Mouse (Mus musculus): Measurements from ENCODE around the gene Hyou1. TPM values are rescaled to one million over a fixed set of nuclear protein-coding genes. Genes with fewer than 3 reads are reported as not detected.
A peak's percentile ranks its signal among the peaks of the same experiment; 100 is the strongest.

Hyou1 gene
- polyA plus RNA-seq, 1 experiment from 2014 or later: 29.6 TPM

- 61% methylated on average over 3 of the region's 3 CpGs for WGBS
- H3K4me3 ChIP-seq (ENCODE audit: low read depth, low read length): peak overlapping the region; percentile 90
- H3K9ac ChIP-seq (ENCODE audit: low read depth, low read length): peak overlapping the region; percentile 54
- peaks cover 12% of the 10 kb centered on the region for H3K4me1 ChIP-seq (ENCODE audit: control insufficient read depth, insufficient read depth, low read length)
- ATAC-seq (ENCODE audit: low read depth) (no peak), DNase-seq (ENCODE audit: low spot score) (no peak)
- H3K4me2 ChIP-seq (ENCODE audit: low read depth, low read length): peak overlapping the region; percentile 85
- no peaks in the 10 kb centered on the region for H3K9me3 ChIP-seq (ENCODE audit: control insufficient read depth, low read length)
- peaks cover 61% of the 10 kb centered on the region for H3K36me3 ChIP-seq (ENCODE audit: control insufficient read depth, insufficient read depth, low read length)
- no peaks in the 10 kb centered on the region for H3K27me3 ChIP-seq (replicated peaks; ENCODE audit: control insufficient read depth, insufficient read depth, low read length)
- H3K27ac ChIP-seq (replicated peaks; ENCODE audit: low read depth, low read length): no peak overlapping the region
These were observed 42.3 kb upstream of the Hyou1 start for GRCm38 (mm10) chr9:44336964-44337363.

DNA sequence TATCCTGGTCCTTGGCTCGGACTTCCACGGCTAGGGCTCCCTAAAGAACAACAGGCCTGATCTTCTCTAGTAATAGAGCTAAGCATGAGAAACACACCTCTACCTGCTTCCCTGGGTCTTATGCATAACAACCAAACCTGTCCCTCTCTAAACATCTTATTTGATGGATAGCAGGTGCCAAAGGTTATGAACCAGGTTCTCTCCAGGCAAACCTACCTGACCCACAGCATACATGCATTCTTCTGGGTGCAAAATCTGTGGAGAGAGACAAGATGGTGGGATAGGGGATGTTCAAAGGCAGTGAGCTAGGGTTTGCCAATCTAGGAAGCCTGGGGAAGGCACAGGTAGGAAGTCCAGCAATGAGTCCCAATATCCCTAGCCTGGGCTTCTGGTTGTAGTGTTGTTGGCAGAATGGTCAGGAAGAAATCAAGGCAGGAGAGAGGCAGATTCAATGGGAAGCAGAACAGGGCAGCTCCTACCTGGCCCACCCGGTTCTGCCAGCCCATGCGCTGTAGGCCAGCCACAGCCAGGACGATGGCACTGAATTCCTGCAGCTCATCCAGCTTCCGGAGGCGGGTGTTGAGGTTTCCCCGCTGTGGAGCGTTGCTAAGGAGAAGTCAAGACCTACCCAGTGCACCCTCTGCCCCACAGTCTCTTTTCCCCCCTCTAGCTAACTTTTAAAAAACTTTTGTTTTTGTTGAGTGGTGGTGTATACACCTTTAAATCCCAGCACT, 41.7 kb upstream of the Hyou1 start:
- peak overlapping the region; percentile 54 for H3K9ac ChIP-seq (ENCODE audit: low read depth, low read length)
- no peak for DNase-seq (ENCODE audit: low spot score)
- no peaks in the 10 kb centered on the region for H3K9me3 ChIP-seq (ENCODE audit: control insufficient read depth, low read length)
- peaks cover 13% of the 10 kb centered on the region for H3K4me1 ChIP-seq (ENCODE audit: control insufficient read depth, insufficient read depth, low read length)
- H3K27me3 ChIP-seq (replicated peaks; ENCODE audit: control insufficient read depth, insufficient read depth, low read length): no peaks in the 10 kb centered on the region
- 0 out of 2 replicates have a peak overlapping the region, but pooled peaks have one; percentile 10 for H3K27ac ChIP-seq (replicated peaks; ENCODE audit: low read depth, low read length)
- WGBS: 54% methylated on average over 9 of the region's 9 CpGs
- H3K4me3 ChIP-seq (ENCODE audit: low read depth, low read length): peak overlapping the region; percentile 90
- peak overlapping the region; percentile 85 for H3K4me2 ChIP-seq (ENCODE audit: low read depth, low read length)
- H3K36me3 ChIP-seq (ENCODE audit: control insufficient read depth, insufficient read depth, low read length): peaks cover 57% of the 10 kb centered on the region
- ATAC-seq (ENCODE audit: low read depth): no peak

DNA sequence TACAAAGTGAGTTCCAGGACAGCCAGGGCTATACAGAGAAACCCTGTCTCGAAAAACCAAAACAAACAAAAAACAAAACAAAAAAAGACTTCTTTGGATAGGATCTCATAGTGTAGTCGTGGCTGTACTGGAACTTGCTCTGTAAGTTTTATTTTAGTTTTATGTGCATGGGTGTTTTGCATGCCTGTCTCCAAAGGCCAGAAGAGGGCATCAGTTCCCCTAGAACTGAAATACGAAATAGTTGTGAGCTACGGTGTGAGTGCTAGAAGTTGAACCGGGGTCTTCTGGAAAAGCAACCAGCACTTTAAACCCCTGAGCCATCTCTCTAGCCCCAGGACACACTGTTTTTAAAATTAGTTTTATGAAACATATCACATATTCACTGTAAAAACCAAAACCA, 40.7 kb upstream of the Hyou1 start:
- H3K9me3 ChIP-seq (ENCODE audit: control insufficient read depth, low read length): no peaks in the 10 kb centered on the region
- H3K27ac ChIP-seq (replicated peaks; ENCODE audit: low read depth, low read length): no peak overlapping the region
- H3K4me2 ChIP-seq (ENCODE audit: low read depth, low read length): no peak overlapping the region
- ATAC-seq (ENCODE audit: low read depth) (no peak), DNase-seq (ENCODE audit: low spot score) (no peak)
- H3K9ac ChIP-seq (ENCODE audit: low read depth, low read length): no peak overlapping the region
- no peak overlapping the region for H3K4me3 ChIP-seq (ENCODE audit: low read depth, low read length)
- H3K4me1 ChIP-seq (ENCODE audit: control insufficient read depth, insufficient read depth, low read length): peaks cover 20% of the 10 kb centered on the region
- WGBS: 79% methylated on average over 5 of the region's 5 CpGs
- peaks cover 48% of the 10 kb centered on the region for H3K36me3 ChIP-seq (ENCODE audit: control insufficient read depth, insufficient read depth, low read length)
- no peaks in the 10 kb centered on the region for H3K27me3 ChIP-seq (replicated peaks; ENCODE audit: control insufficient read depth, insufficient read depth, low read length)

GRCm38 (mm10) chr9:44341487-44341886, 37.8 kb upstream of the Hyou1 start:
- WGBS: 88% methylated on average over 5 of the region's 5 CpGs
- ATAC-seq (ENCODE audit: low read depth) (no peak), DNase-seq (ENCODE audit: low spot score) (no peak)
- no peaks in the 10 kb centered on the region for H3K27me3 ChIP-seq (replicated peaks; ENCODE audit: control insufficient read depth, insufficient read depth, low read length)
- H3K4me3 ChIP-seq (ENCODE audit: low read depth, low read length): no peak overlapping the region
- H3K4me2 ChIP-seq (ENCODE audit: low read depth, low read length): no peak overlapping the region
- no peak overlapping the region for H3K9ac ChIP-seq (ENCODE audit: low read depth, low read length)
- H3K36me3 ChIP-seq (ENCODE audit: control insufficient read depth, insufficient read depth, low read length): peaks cover 46% of the 10 kb centered on the region
- no peaks in the 10 kb centered on the region for H3K9me3 ChIP-seq (ENCODE audit: control insufficient read depth, low read length)
- H3K4me1 ChIP-seq (ENCODE audit: control insufficient read depth, insufficient read depth, low read length): peaks cover 19% of the 10 kb centered on the region
- no peak overlapping the region for H3K27ac ChIP-seq (replicated peaks; ENCODE audit: low read depth, low read length)

DNA sequence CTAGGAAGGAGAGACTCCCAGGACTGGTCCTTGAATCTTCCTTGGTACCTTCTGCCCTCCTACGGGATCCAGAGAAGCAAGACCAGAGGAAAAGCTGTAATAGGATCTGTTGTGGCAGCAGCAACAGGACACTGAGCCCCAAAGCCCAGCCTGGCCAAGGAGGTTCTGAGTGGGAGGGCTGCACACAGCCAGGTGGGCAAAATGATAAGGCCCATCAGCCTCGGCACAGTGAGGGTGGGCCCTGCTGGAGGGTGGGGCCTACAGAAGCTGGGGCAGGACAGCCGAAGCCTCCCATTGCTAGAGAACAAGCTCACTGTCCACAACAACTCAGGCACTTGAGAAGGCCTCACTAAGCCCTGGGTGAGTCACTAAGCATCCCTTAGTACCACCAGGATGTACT, 37.1 kb upstream of the Hyou1 start:
- no peak overlapping the region for H3K9ac ChIP-seq (ENCODE audit: low read depth, low read length)
- H3K27me3 ChIP-seq (replicated peaks; ENCODE audit: control insufficient read depth, insufficient read depth, low read length): no peaks in the 10 kb centered on the region
- ATAC-seq (ENCODE audit: low read depth) (no peak), DNase-seq (ENCODE audit: low spot score) (no peak)
- peaks cover 46% of the 10 kb centered on the region for H3K36me3 ChIP-seq (ENCODE audit: control insufficient read depth, insufficient read depth, low read length)
- H3K4me1 ChIP-seq (ENCODE audit: control insufficient read depth, insufficient read depth, low read length): peaks cover 12% of the 10 kb centered on the region
- H3K4me3 ChIP-seq (ENCODE audit: low read depth, low read length): no peak overlapping the region
- 80% methylated on average over 3 of the region's 3 CpGs for WGBS
- H3K27ac ChIP-seq (replicated peaks; ENCODE audit: low read depth, low read length): no peak overlapping the region
- no peaks in the 10 kb centered on the region for H3K9me3 ChIP-seq (ENCODE audit: control insufficient read depth, low read length)
- no peak overlapping the region for H3K4me2 ChIP-seq (ENCODE audit: low read depth, low read length)

- Histone ChIP-seq H3K36me3 (ENCODE audit: control insufficient read depth, insufficient read depth, low read length) (peaks cover 46% of the 10 kb centered on the region), H3K27me3 (replicated peaks; ENCODE audit: control insufficient read depth, insufficient read depth, low read length) (no peaks in the 10 kb centered on the region), H3K4me2 (ENCODE audit: low read depth, low read length) (peak overlapping the region; percentile 56; the same call in 1 of the 2 replicates), H3K9me3 (ENCODE audit: control insufficient read depth, low read length) (no peaks in the 10 kb centered on the region), H3K9ac (ENCODE audit: low read depth, low read length) (peak overlapping the region; percentile 87), H3K27ac (replicated peaks; ENCODE audit: low read depth, low read length) (no peak overlapping the region), H3K4me3 (ENCODE audit: low read depth, low read length) (no peak overlapping the region; the same call in 1 of the 2 replicates), H3K4me1 (ENCODE audit: control insufficient read depth, insufficient read depth, low read length) (peaks cover 9% of the 10 kb centered on the region)
- WGBS: 100% methylated on average over 1 of the region's 1 CpGs
- DNase-seq (ENCODE audit: low spot score): no peak
- ATAC-seq (ENCODE audit: low read depth): no peak
These were observed 36.7 kb upstream of the Hyou1 start for GRCm38 (mm10) chr9:44342605-44343004.

DNA sequence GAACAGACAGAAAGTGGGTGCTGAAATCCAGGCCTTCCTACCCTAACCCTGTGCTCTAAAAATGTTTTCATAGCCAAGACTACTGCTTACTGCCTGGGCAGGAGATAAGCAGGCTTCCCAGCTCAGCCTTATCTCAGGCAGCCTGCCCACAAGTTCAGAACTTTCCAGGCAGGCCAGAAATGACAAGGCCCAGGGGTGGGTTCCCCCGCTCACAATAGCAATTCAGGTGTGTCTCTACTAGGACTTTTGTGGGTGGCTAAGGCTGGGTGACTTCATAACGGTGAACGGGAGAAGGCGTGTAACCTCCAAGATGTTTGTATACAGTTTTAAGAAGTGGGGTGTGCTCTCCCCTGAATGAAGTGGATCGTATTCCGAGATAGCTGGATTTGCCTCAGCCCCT, 36.0 kb upstream of the Hyou1 start:
- Histone ChIP-seq H3K27ac (replicated peaks; ENCODE audit: low read depth, low read length) (peak overlapping the region; percentile 94), H3K36me3 (ENCODE audit: control insufficient read depth, insufficient read depth, low read length) (peaks cover 46% of the 10 kb centered on the region), H3K27me3 (replicated peaks; ENCODE audit: control insufficient read depth, insufficient read depth, low read length) (no peaks in the 10 kb centered on the region), H3K9ac (ENCODE audit: low read depth, low read length) (peak overlapping the region; percentile 87), H3K4me2 (ENCODE audit: low read depth, low read length) (peak overlapping the region; percentile 56), H3K4me1 (ENCODE audit: control insufficient read depth, insufficient read depth, low read length) (peaks cover 7% of the 10 kb centered on the region), H3K4me3 (ENCODE audit: low read depth, low read length) (peak overlapping the region; percentile 78), H3K9me3 (ENCODE audit: control insufficient read depth, low read length) (no peaks in the 10 kb centered on the region)
- 8% methylated on average over 6 of the region's 6 CpGs for WGBS
- no peak for ATAC-seq (ENCODE audit: low read depth)
- DNase-seq (ENCODE audit: low spot score): no peak

DNA sequence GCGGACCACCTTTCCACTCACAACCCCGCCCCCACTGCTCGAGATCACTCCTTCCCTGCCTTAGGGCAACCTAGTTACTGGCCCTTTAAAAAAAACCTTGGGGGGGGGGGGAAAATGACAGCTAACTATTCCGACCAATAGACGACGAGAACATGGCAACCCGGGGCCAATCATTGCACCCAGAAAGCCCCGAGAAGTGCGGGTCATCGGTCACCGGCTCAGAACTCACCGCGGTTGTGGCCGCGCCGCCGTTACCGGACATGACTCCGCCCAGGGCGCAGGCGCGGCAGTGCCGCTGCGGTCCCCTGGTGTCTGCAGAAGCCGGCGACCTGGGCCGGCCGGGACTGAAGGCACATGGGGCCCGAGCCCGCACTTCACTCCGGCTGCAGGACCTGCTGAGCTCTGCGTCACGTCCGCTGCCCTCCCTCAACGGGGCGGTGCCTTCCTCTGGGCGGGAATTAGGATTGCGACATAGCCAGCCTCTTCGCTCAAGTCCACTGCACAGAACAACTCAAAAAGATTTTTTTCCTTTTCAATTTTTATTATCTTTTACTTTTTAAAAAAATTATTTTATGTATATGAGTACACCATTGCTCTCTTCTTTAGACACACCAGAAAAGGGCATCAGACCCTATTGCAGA, 35.4 kb upstream of the Hyou1 start, which contains the start of gene Hmbs:
TSS of gene Hmbs (minus strand) at position 448 of the 641 bp plus-strand sequence.
- H3K9me3 ChIP-seq (ENCODE audit: control insufficient read depth, low read length): no peaks in the 10 kb centered on the region
- peak within 1 kb of the TSS; percentile 87 for H3K9ac ChIP-seq (ENCODE audit: low read depth, low read length)
- DNase-seq (ENCODE audit: low spot score) (peak; percentile 96), ATAC-seq (ENCODE audit: low read depth) (peak; percentile 96)
- WGBS: under 1% methylated on average over 36 of the region's 39 CpGs
- no peaks in the 10 kb centered on the region for H3K27me3 ChIP-seq (replicated peaks; ENCODE audit: control insufficient read depth, insufficient read depth, low read length)
- H3K4me1 ChIP-seq (ENCODE audit: control insufficient read depth, insufficient read depth, low read length): peaks cover 7% of the 10 kb centered on the region
- H3K27ac ChIP-seq (replicated peaks; ENCODE audit: low read depth, low read length): peak within 1 kb of the TSS; percentile 94
- peaks cover 48% of the 10 kb centered on the region for H3K36me3 ChIP-seq (ENCODE audit: control insufficient read depth, insufficient read depth, low read length)
- peak within 1 kb of the TSS; percentile 78 for H3K4me3 ChIP-seq (ENCODE audit: low read depth, low read length)
- H3K4me2 ChIP-seq (ENCODE audit: low read depth, low read length): peak within 1 kb of the TSS; percentile 56

All from embryonic facial prominence, embryonic 14.5 days (tissue).